Mouse (Mus musculus) stomach, postnatal 0 days (tissue): Measurements from ENCODE around the gene Nop9. TPM values are rescaled to one million over a fixed set of nuclear protein-coding genes. Genes with fewer than 3 reads are reported as not detected.
A peak's percentile ranks its signal among the peaks of the same experiment; 100 is the strongest.

Source experiments
- ATAC-seq: fragments of 200-750 bp; cut with Nextera tagmentation; 2 replicates; pipeline ENCODE4 v1.8.0; 2017; ENCODE audit not compliant: low FRiP score, low TSS enrichment
- DNase-seq: peaks from one replicate; pipeline ENCODE4 v3.0.0-alpha.2; 2016; ENCODE audit warnings: low spot score
- H3K27ac ChIP-seq: fragments of 300-500 bp; sonication (generic); replicated peaks from 2 replicates; pipeline ENCODE4 v1.5.1; 2014; ENCODE audit warnings: mild to moderate bottlenecking, control low read depth
- H3K27me3 ChIP-seq: fragments of 300-500 bp; sonication (generic); 2 replicates; pipeline ENCODE4 v1.6.1; 2014; ENCODE audit warnings: low read length; ENCODE audit not compliant: control insufficient read depth, insufficient read depth
- H3K36me3 ChIP-seq: fragments of 300-500 bp; sonication (generic); 2 replicates; pipeline ENCODE4 v1.6.1; 2014; ENCODE audit warnings: low read length, mixed read lengths; ENCODE audit not compliant: control insufficient read depth, insufficient read depth
- H3K4me1 ChIP-seq: fragments of 300-500 bp; sonication (generic); replicated peaks from 2 replicates; pipeline ENCODE4 v1.6.1; 2014; ENCODE audit warnings: antibody characterized with exemption; ENCODE audit not compliant: control insufficient read depth, insufficient read depth
- H3K4me2 ChIP-seq: fragments of 300-500 bp; sonication (generic); replicated peaks from 2 replicates; pipeline ENCODE4 v1.6.1; 2014; ENCODE audit warnings: low read depth, mild to moderate bottlenecking, control low read depth, moderate library complexity
- H3K4me3 ChIP-seq: fragments of 300-500 bp; sonication (generic); 2 replicates; pipeline ENCODE4 v1.5.1; 2014; ENCODE audit warnings: low read depth, low read length, control low read depth
- H3K9ac ChIP-seq: fragments of 300-500 bp; sonication (generic); 2 replicates; pipeline ENCODE4 v1.6.1; 2014; ENCODE audit warnings: mild to moderate bottlenecking, low read length, control low read depth, mixed read lengths
- H3K9me3 ChIP-seq: fragments of 300-500 bp; sonication (generic); 2 replicates; pipeline ENCODE4 v1.6.1; 2016; ENCODE audit warnings: low read length; ENCODE audit not compliant: control insufficient read depth
- CTCF ChIP-seq: IDR thresholded peaks from 2 replicates; pipeline ENCODE4 v1.5.1; 2016; ENCODE audit warnings: antibody characterized with exemption, low read depth, mild to moderate bottlenecking, moderate library complexity
- EP300 ChIP-seq: optimal IDR thresholded peaks from 2 replicates; pipeline ENCODE3; 2016; ENCODE audit warnings: antibody characterized with exemption
- whole genome bisulfite sequencing: fragments of 180-500 bp; shearing (Covaris S2); extraction: QIAGEN DNeasy Blood & Tissue Kit; methylation state at CpG from one replicate; pipeline ENCODE4 v1.1.7; 2014; 5-methylcytosine and 5-hydroxymethylcytosine counted together
- polyA plus RNA-seq: library from polyadenylated mRNA; unstranded; fragments of >200 nt; fragmentation: Nextera tagmentation; extraction: Ambion mirVana; gene quantifications from 2 replicates; pipeline ENCODE4 v1.2.1, GENCODE M21; 2015

Gene Nop9
- polyA plus RNA-seq, 1 experiment from 2014 or later = 16.8 TPM

DNA sequence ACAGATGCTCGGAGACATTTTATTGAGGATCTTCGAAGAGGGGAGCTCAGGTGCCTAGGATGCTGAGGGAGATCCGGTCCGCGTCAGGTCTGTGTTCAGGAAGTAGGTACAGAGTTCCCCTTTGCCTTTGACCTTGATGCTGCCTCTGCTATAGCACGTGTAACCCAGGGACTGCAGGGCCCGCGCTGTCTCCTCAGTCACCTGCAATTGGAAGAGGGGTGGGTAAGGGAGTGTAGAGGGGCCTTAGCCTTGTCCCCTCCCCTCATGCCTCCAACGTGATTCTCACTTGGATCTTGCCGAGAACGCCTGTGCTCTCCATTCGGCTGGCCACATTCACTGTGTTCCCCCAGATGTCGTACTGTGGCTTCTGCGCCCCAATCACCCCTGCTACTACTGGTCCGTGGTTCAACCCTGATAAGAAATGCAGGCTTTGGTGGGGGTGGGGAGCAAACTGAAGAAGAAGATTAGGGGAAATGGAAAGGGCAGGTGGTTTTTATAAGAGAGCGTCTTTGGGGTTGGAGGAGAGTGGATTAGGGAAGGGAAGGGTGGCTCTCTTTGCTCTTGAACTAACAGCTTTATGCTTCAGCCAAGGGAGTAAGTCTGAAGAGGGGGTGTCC is 23.7 kb downstream of the Nop9 start:
- WGBS = 76% methylated on average over 16 of the region's 16 CpGs
- H3K36me3 ChIP-seq = no peaks in the 10 kb centered on the region
- H3K27me3 ChIP-seq = no peaks in the 10 kb centered on the region
- H3K9ac ChIP-seq = no peak overlapping the region
- H3K9me3 ChIP-seq = no peaks in the 10 kb centered on the region
- H3K4me1 ChIP-seq = 0 out of 2 replicates have a peak, but pooled peaks cover 2% of the 10 kb centered on the region
- H3K27ac ChIP-seq = no peak overlapping the region
- TF ChIP-seq EP300 = no peak
- TF ChIP-seq CTCF = no peak
- H3K4me3 ChIP-seq = no peak overlapping the region
- no peak for DNase-seq
- H3K4me2 ChIP-seq = no peak overlapping the region
- peak; percentile 14; the same call in 1 of the 2 replicates for ATAC-seq

DNA sequence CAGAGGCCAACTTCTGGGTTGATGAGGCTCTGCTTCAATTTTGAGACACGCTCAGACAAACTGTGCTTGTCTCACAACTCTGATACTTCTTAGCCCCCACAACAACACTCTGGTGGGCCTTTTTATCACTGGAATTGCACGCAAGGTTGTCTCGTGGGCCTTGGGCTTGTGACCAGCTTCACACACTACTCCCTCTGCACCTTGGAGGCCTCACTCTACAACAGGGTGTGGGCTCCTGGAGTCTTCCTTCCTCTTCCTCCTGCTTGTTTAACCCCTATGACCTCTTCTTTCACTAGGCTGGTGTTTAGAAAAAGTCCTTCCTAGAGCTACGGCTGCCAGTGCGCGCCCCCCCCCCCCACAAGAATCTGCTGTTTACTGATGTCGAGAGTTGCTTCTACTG is 31.2 kb downstream of the Nop9 start:
- no peak overlapping the region for H3K9ac ChIP-seq
- DNase-seq (no peak), ATAC-seq (no peak)
- H3K36me3 ChIP-seq = no peaks in the 10 kb centered on the region
- H3K4me1 ChIP-seq = no peaks in the 10 kb centered on the region
- H3K4me2 ChIP-seq = no peak overlapping the region
- no peaks in the 10 kb centered on the region for H3K27me3 ChIP-seq
- no peak for TF ChIP-seq CTCF
- no peak for TF ChIP-seq EP300
- H3K4me3 ChIP-seq = no peak overlapping the region
- 35% methylated on average over 7 of the region's 7 CpGs for WGBS
- H3K27ac ChIP-seq = no peak overlapping the region
- no peaks in the 10 kb centered on the region for H3K9me3 ChIP-seq

DNA sequence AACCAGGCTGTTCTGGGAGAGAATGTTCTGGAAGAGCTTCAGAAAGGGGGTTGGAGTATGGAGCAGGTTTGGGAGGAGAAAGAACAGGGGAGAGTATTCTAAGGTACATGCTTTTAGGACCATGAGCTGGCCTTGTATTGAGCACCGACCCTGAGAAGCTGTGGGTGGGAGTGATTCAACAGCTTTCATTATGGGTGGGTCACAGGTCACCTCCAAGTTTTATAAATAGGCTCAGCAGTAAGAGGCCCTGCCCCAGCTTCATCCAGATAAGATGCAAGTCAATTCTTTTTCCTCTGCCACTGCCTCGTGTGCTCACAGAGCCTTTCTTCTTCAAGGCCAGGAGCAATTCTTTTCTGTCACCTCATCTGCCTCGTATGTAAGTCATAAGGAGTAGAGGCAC is 31.7 kb downstream of the Nop9 start:
- no peak for TF ChIP-seq CTCF
- no peak overlapping the region for H3K27ac ChIP-seq
- no peaks in the 10 kb centered on the region for H3K4me1 ChIP-seq
- H3K4me2 ChIP-seq = no peak overlapping the region
- ATAC-seq (0 out of 2 replicates have a peak, but pooled peaks have one; percentile 9), DNase-seq (no peak)
- H3K4me3 ChIP-seq = no peak overlapping the region
- 8% methylated on average over 3 of the region's 3 CpGs for WGBS
- H3K27me3 ChIP-seq = no peaks in the 10 kb centered on the region
- H3K36me3 ChIP-seq = no peaks in the 10 kb centered on the region
- no peaks in the 10 kb centered on the region for H3K9me3 ChIP-seq
- H3K9ac ChIP-seq = 0 out of 2 replicates have a peak overlapping the region, but pooled peaks have one; percentile 18

DNA sequence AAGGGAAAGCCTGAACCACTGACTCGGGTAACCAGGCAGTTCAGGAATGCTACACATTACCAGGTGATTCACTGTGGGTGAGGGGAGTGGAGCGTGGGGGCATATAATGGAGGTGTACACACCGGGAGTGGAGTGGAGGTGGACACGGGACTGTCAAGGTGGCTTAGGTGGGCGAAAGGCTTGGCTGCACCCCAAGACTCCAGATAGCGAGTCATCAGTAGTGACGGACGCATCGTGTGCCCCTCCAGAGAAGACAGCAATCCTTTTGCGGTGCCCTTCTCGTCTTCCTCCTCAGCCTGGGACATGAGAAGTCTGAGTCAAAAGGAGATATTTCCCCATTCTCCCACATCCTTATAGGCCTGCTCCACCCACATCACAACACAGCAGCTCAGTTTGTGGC is 32.3 kb downstream of the Nop9 start:
- Histone ChIP-seq H3K4me3 (no peak overlapping the region), H3K27ac (no peak overlapping the region), H3K4me1 (no peaks in the 10 kb centered on the region), H3K4me2 (no peak overlapping the region), H3K36me3 (no peaks in the 10 kb centered on the region), H3K27me3 (no peaks in the 10 kb centered on the region), H3K9me3 (no peaks in the 10 kb centered on the region), H3K9ac (no peak overlapping the region; the same call in 1 of the 2 replicates)
- no peak for ATAC-seq
- WGBS = 81% methylated on average over 11 of the region's 11 CpGs
- no peak for DNase-seq
- TF ChIP-seq EP300 = no peak
- no peak for TF ChIP-seq CTCF

DNA sequence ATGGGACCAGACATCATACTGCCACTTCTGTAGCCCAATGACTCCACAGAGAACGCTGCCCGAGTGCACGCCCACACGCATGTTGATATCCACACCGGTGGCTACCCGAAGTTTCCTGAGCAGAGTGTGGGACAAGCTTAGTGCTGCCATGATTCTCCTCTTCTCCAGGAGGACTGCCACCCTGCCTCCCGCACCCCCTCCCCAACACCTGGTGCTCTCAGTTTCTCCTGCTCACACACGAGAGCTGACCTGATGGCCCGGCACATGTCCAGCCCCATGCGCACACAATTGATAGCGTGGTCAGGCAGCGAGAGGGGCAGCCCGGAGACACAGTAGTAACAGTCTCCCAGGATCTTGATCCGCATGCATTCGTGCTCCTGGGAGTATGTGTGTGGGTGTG is 33.2 kb downstream of the Nop9 start:
- ATAC-seq (no peak), DNase-seq (no peak)
- no peak overlapping the region for H3K27ac ChIP-seq
- TF ChIP-seq CTCF (no peak), EP300 (no peak)
- no peak overlapping the region for H3K4me3 ChIP-seq
- H3K4me2 ChIP-seq = no peak overlapping the region
- H3K36me3 ChIP-seq = no peaks in the 10 kb centered on the region
- no peaks in the 10 kb centered on the region for H3K4me1 ChIP-seq
- no peaks in the 10 kb centered on the region for H3K27me3 ChIP-seq
- no peaks in the 10 kb centered on the region for H3K9me3 ChIP-seq
- 89% methylated on average over 15 of the region's 15 CpGs for whole genome bisulfite sequencing
- no peak overlapping the region for H3K9ac ChIP-seq

DNA sequence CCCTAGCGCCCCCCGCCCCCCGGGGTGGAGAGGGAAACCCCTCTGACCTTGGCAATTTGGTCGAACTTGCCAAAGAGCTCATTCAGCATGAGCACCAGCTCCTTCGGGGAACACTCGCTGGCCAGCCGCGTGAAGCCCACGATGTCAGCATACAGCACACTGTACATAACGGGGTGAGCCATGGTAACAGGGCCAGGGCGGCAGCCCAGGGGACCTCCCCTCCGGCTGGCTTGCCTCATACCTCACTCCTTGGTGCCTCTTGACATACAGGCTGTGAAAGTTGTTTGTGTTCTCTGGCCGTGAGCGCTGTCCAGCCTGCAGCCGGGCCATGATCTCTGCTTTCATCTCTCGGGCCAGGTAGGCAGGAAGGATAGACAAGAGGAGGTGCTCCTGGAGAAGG is 34.2 kb downstream of the Nop9 start:
- H3K36me3 ChIP-seq = no peaks in the 10 kb centered on the region
- no peak overlapping the region for H3K4me2 ChIP-seq
- no peak overlapping the region for H3K9ac ChIP-seq
- no peaks in the 10 kb centered on the region for H3K9me3 ChIP-seq
- H3K4me3 ChIP-seq = no peak overlapping the region
- H3K4me1 ChIP-seq = no peaks in the 10 kb centered on the region
- TF ChIP-seq EP300 = no peak
- no peak for TF ChIP-seq CTCF
- H3K27me3 ChIP-seq = no peaks in the 10 kb centered on the region
- no peak for ATAC-seq
- 59% methylated on average over 16 of the region's 16 CpGs for WGBS
- H3K27ac ChIP-seq = no peak overlapping the region
- no peak for DNase-seq
